ENCODE assay signal across 21 mouse cellular contexts in the genomic region with DNA sequence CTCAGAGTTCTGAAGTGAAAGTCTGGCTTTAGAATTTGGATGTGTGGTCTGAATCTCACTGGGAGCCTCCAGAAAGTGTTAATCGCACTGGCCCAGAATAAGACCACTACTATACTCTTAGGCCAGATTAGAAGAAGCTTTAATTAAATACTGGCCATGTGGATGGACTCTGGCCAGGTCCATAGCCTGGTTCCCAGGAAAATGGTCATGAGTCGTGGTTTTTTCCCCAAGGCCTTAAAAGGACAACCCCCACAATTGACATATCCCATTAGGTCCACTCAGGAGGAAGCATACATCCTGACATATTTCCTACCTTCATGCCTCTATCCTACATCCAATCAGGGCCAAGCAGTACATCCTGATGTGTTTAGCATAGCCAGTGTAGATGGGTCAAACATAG. TPM values are rescaled to one million over a fixed set of nuclear protein-coding genes. Genes with fewer than 3 reads are reported as not detected.
A peak's percentile ranks its signal among the peaks of the same experiment; 100 is the strongest.
DNase-seq lines count a peak whose midpoint lies in the region; ATAC-seq and TF ChIP-seq lines count a peak whose summit lies in the region.
"Had no signal": no experiment of that assay in that cellular context is flagged by ENCODE, and none has a peak within 500 bp of the region (broad histone marks: within the 10 kb centered on the region; RNA-seq: fewer than 3 reads in every experiment).

No protein-coding gene starts in this region.

- no peak for ATAC-seq in cerebellum, adult (ENCODE audit: insufficient number of reproducible peaks, low FRiP score, low TSS enrichment)
- no peak for ATAC-seq in liver, embryonic 12.5 days
- ATAC-seq: forebrain, embryonic 15.5 days; intestine, embryonic 16.5 days had no signal

- peak overlapping the region; percentile 23; the same call in 1 of the 2 replicates for H3K27ac ChIP-seq in liver, adult 2 months (replicated peaks; ENCODE audit: insufficient read depth, low read depth, low read length)
- no peak overlapping the region for H3K27ac ChIP-seq in liver, embryonic 12.5 days
- H3K27ac ChIP-seq: embryonic facial prominence, embryonic 15.5 days; forebrain, embryonic 15.5 days; heart, adult 2 months; hindbrain, embryonic 15.5 days had no signal

- no peaks in the 10 kb centered on the region for H3K36me3 ChIP-seq in liver, adult 2 months (ENCODE audit: control insufficient read depth, insufficient read depth, low read length)
- peaks cover 3% of the 10 kb centered on the region for H3K36me3 ChIP-seq in liver, embryonic 12.5 days
- H3K36me3 ChIP-seq: embryonic facial prominence, embryonic 15.5 days; forebrain, embryonic 15.5 days; hindbrain, embryonic 15.5 days had no signal

- no peak overlapping the region for H3K4me3 ChIP-seq in liver, adult 2 months (ENCODE audit: insufficient read depth, low read depth, low read length)
- H3K4me3 ChIP-seq in liver, embryonic 12.5 days, result no peak overlapping the region
- H3K4me3 ChIP-seq: embryonic facial prominence, embryonic 15.5 days; forebrain, embryonic 15.5 days; heart, adult 2 months; hindbrain, embryonic 15.5 days had no signal

- no peak overlapping the region for H3K4me2 ChIP-seq in liver, embryonic 12.5 days
- H3K4me2 ChIP-seq: embryonic facial prominence, embryonic 15.5 days; forebrain, embryonic 15.5 days; heart, embryonic 11.5 days; hindbrain, embryonic 15.5 days had no signal

- H3K4me1 ChIP-seq in liver, adult 2 months (ENCODE audit: control insufficient read depth, insufficient read depth, low read length), result peaks cover 38% of the 10 kb centered on the region
- peaks cover 62% of the 10 kb centered on the region for H3K4me1 ChIP-seq in liver, embryonic 12.5 days
- H3K4me1 ChIP-seq: forebrain, embryonic 15.5 days; hindbrain, embryonic 15.5 days had no signal

- TF ChIP-seq CTCF in liver, adult 2 months (IDR thresholded peaks at IDR 0.05; ENCODE audit: low read depth, low read length), result no peak

- DNase-seq in cerebellum, adult 9-10 months, result peak; percentile 43
- DNase-seq in liver, adult 2 months (ENCODE audit: extremely low read depth, low read depth, low spot score), result no peak
- DNase-seq in 3T3-L1 (ENCODE audit: low read depth, low spot score) (peak; percentile 59), NIH3T3 (ENCODE audit: low read depth) (peak; percentile 60)
- no peak for DNase-seq in kidney, adult 18-20 months
- DNase-seq: adrenal gland, postnatal 10 days; cerebellum, postnatal 10 days; embryo, embryonic 11 days; gastrocnemius, postnatal 10 days; heart, adult 2 months had no signal

- H3K9ac ChIP-seq in liver, adult 2 months (ENCODE audit: low read depth, low read length), result no peak overlapping the region; the same call in 1 of the 2 replicates
- H3K9ac ChIP-seq in liver, embryonic 12.5 days, result no peak overlapping the region
- H3K9ac ChIP-seq: embryonic facial prominence, embryonic 15.5 days; forebrain, embryonic 15.5 days; hindbrain, embryonic 15.5 days had no signal

- no peak for TF ChIP-seq POLR2A in liver, adult 2 months (IDR thresholded peaks at IDR 0.05; ENCODE audit: extremely low read depth, insufficient read depth, low read length)

- 40% methylated on average over 2 of the region's 2 CpGs for WGBS in liver, adult 2 months
- WGBS in liver, embryonic 12.5 days (ENCODE audit: insufficient replicate concordance), result 66% methylated on average over 2 of the region's 2 CpGs

- peaks cover 40% of the 10 kb centered on the region for H3K79me2 ChIP-seq in liver, adult 2 months (ENCODE audit: control insufficient read depth, insufficient read depth, low read length)

- no peaks in the 10 kb centered on the region for H3K27me3 ChIP-seq in liver, adult 2 months (ENCODE audit: control insufficient read depth, insufficient read depth, low read length)
- no peaks in the 10 kb centered on the region for H3K27me3 ChIP-seq in liver, embryonic 12.5 days (replicated peaks)
- H3K27me3 ChIP-seq: embryonic facial prominence, embryonic 15.5 days; forebrain, embryonic 15.5 days; hindbrain, embryonic 15.5 days had no signal

- H3K9me3 ChIP-seq in liver, embryonic 12.5 days (replicated peaks), result no peaks in the 10 kb centered on the region
- H3K9me3 ChIP-seq: embryonic facial prominence, embryonic 15.5 days; forebrain, embryonic 15.5 days; hindbrain, embryonic 15.5 days had no signal

RNA-seq across cellular contexts. Expression of gene Kat2b, which starts 10.5 kb away (rescaled TPM):
- total RNA-seq in liver, adult 2 months (2014; rRNA removed), result 56.0 and 57.4 TPM in 2 replicates
- 14.1 and 15.6 TPM in 2 replicates for polyA plus RNA-seq in liver, adult 2 months (2012; rRNA removed)
- polyA plus RNA-seq in liver, embryonic 12.5 days (2016; fragmentation: Nextera tagmentation; extraction: Ambion mirVana), result 4.9 and 5.1 TPM in 2 replicates

RNA-seq across cellular contexts. Expression of gene Pp2d1, which starts 37.9 kb away (rescaled TPM):
- 0.09 TPM in 1 of 2 replicates, not detected in the other for total RNA-seq in liver, adult 2 months (2014; rRNA removed)
- polyA plus RNA-seq in liver, adult 2 months (2012; rRNA removed), result not detected in 2 replicates
- 0.14 and 0.21 TPM in 2 replicates for polyA plus RNA-seq in liver, embryonic 12.5 days (2016; fragmentation: Nextera tagmentation; extraction: Ambion mirVana)
- total RNA-seq: adrenal gland, postnatal 10 days; adrenal gland, postnatal 4 days; common myeloid progenitor, adult 5-6 weeks; gastrocnemius, postnatal 10 days; heart, adult 2 months; heart, postnatal 25 days had no signal
- polyA plus RNA-seq: gonadal fat pad, adult 2 months; heart, adult 2 months had no signal

Comparison
In these comparisons a context has a peak if more than half of its experiments do, and no peak if none do; other contexts are left out.
1. DNase-seq: peak in cerebellum, adult 9-10 months (single experiment), 3T3-L1 (single experiment) and NIH3T3 (single experiment); none in liver, adult 2 months (single experiment) and kidney, adult 18-20 months (single experiment).